Mouse (Mus musculus): ENCODE results near the gene Gm20388. TPM values are rescaled to one million over a fixed set of nuclear protein-coding genes. Genes with fewer than 3 reads are reported as not detected.
"Not testable (repeated sequence)": the region's sequence is repeated elsewhere in the genome, so short reads cannot be mapped to it uniquely, and the experiment has no call there.

The Gm20388 gene
- polyA plus RNA-seq, 1 experiment from 2014 or later, result 5.5 TPM

GRCm38 (mm10) chr8:124171557-124172528, 4261.2 kb downstream of the Gm20388 start:
- no peak overlapping the region for H3K9ac ChIP-seq
- H3K4me2 ChIP-seq, result no peak overlapping the region
- H3K4me3 ChIP-seq, result no peak overlapping the region
- WGBS, result 51% methylated on average over 17 of the region's 17 CpGs
- H3K9me3 ChIP-seq, result no peaks in the 10 kb centered on the region
- H3K36me3 ChIP-seq, result no peaks in the 10 kb centered on the region
- ATAC-seq (ENCODE audit: borderline replicate concordance, extremely low read depth, low FRiP score, low TSS enrichment), result no peak
- H3K4me1 ChIP-seq, result peaks cover 13% of the 10 kb centered on the region
- H3K27me3 ChIP-seq, result 0 out of 2 replicates have a peak, but pooled peaks cover 11% of the 10 kb centered on the region
- no peak overlapping the region for H3K27ac ChIP-seq

GRCm38 (mm10) chr8:124173688-124174087, 4263.0 kb downstream of the Gm20388 start:
- no peak overlapping the region for H3K27ac ChIP-seq
- ATAC-seq (ENCODE audit: borderline replicate concordance, extremely low read depth, low FRiP score, low TSS enrichment), result no peak
- H3K4me2 ChIP-seq, result no peak overlapping the region
- 67% methylated on average over 4 of the region's 4 CpGs for WGBS
- H3K9me3 ChIP-seq, result no peaks in the 10 kb centered on the region
- peaks cover 13% of the 10 kb centered on the region for H3K4me1 ChIP-seq
- no peak overlapping the region for H3K4me3 ChIP-seq
- H3K36me3 ChIP-seq, result no peaks in the 10 kb centered on the region
- H3K9ac ChIP-seq, result no peak overlapping the region
- H3K27me3 ChIP-seq, result 0 out of 2 replicates have a peak, but pooled peaks cover 11% of the 10 kb centered on the region

GRCm38 (mm10) chr8:124176133-124176532, 4265.5 kb downstream of the Gm20388 start:
- WGBS, result 89% methylated on average over 6 of the region's 6 CpGs
- Histone ChIP-seq H3K9ac (no peak overlapping the region), H3K27me3 (peaks cover 9% of the 10 kb centered on the region; the same call in 1 of the 2 replicates), H3K4me2 (no peak overlapping the region), H3K27ac (no peak overlapping the region), H3K4me1 (peaks cover 16% of the 10 kb centered on the region), H3K36me3 (no peaks in the 10 kb centered on the region), H3K4me3 (no peak overlapping the region), H3K9me3 (no peaks in the 10 kb centered on the region)
- ATAC-seq (ENCODE audit: borderline replicate concordance, extremely low read depth, low FRiP score, low TSS enrichment), result no peak

- H3K9me3 ChIP-seq; H3K9ac ChIP-seq; ATAC-seq (ENCODE audit: borderline replicate concordance, extremely low read depth, low FRiP score, low TSS enrichment); H3K27ac ChIP-seq; H3K4me2 ChIP-seq; H3K27me3 ChIP-seq; H3K4me3 ChIP-seq; H3K36me3 ChIP-seq: not testable (repeated sequence)
- H3K4me1 ChIP-seq, result peaks cover 17% of the 10 kb centered on the region
- WGBS, result 84% methylated on average over 1 of the region's 1 CpGs
Measured at GRCm38 (mm10) chr8:124177092-124177491, 4266.5 kb downstream of the Gm20388 start.

- no peak overlapping the region for H3K4me2 ChIP-seq
- H3K9ac ChIP-seq, result no peak overlapping the region
- H3K27me3 ChIP-seq, result peaks cover 6% of the 10 kb centered on the region; the same call in 1 of the 2 replicates
- no peaks in the 10 kb centered on the region for H3K36me3 ChIP-seq
- peaks cover 36% of the 10 kb centered on the region for H3K4me1 ChIP-seq
- no peak overlapping the region for H3K4me3 ChIP-seq
- H3K9me3 ChIP-seq, result no peaks in the 10 kb centered on the region
- peak overlapping the region; percentile 73; the same call in 1 of the 2 replicates for H3K27ac ChIP-seq
- 42% methylated on average over 5 of the region's 5 CpGs for WGBS
- no peak for ATAC-seq (ENCODE audit: borderline replicate concordance, extremely low read depth, low FRiP score, low TSS enrichment)
Measured at GRCm38 (mm10) chr8:124180681-124181445, 4270.2 kb downstream of the Gm20388 start.

- ATAC-seq (ENCODE audit: borderline replicate concordance, extremely low read depth, low FRiP score, low TSS enrichment), result no peak; the same call in 1 of the 2 replicates
- 29% methylated on average over 5 of the region's 5 CpGs for WGBS
- no peaks in the 10 kb centered on the region for H3K9me3 ChIP-seq
- H3K36me3 ChIP-seq, result no peaks in the 10 kb centered on the region
- no peak overlapping the region for H3K4me2 ChIP-seq
- peaks cover 36% of the 10 kb centered on the region for H3K4me1 ChIP-seq
- H3K4me3 ChIP-seq, result no peak overlapping the region
- H3K27ac ChIP-seq, result peak overlapping the region; percentile 73
- peaks cover 12% of the 10 kb centered on the region; the same call in 1 of the 2 replicates for H3K27me3 ChIP-seq
- H3K9ac ChIP-seq, result no peak overlapping the region
Measured at GRCm38 (mm10) chr8:124181751-124182150, 4271.1 kb downstream of the Gm20388 start.

GRCm38 (mm10) chr8:124182224-124182623, 4271.6 kb downstream of the Gm20388 start:
- H3K4me3 ChIP-seq, result no peak overlapping the region
- WGBS, result 7% methylated on average over 12 of the region's 13 CpGs
- peak overlapping the region; percentile 1; the same call in 1 of the 2 replicates for H3K4me2 ChIP-seq
- H3K27me3 ChIP-seq, result peaks cover 12% of the 10 kb centered on the region; the same call in 1 of the 2 replicates
- H3K36me3 ChIP-seq, result no peaks in the 10 kb centered on the region
- H3K27ac ChIP-seq, result peak overlapping the region; percentile 73
- H3K4me1 ChIP-seq, result peaks cover 36% of the 10 kb centered on the region
- no peaks in the 10 kb centered on the region for H3K9me3 ChIP-seq
- no peak overlapping the region for H3K9ac ChIP-seq
- ATAC-seq (ENCODE audit: borderline replicate concordance, extremely low read depth, low FRiP score, low TSS enrichment), result peak; percentile 96

GRCm38 (mm10) chr8:124184078-124184477, 4273.4 kb downstream of the Gm20388 start:
- H3K27me3 ChIP-seq, result peaks cover 11% of the 10 kb centered on the region; the same call in 1 of the 2 replicates
- 76% methylated on average over 3 of the region's 3 CpGs for WGBS

GRCm38 (mm10) chr8:124184507-124184906, 4273.9 kb downstream of the Gm20388 start:
- Histone ChIP-seq H3K9ac (no peak overlapping the region), H3K36me3 (no peaks in the 10 kb centered on the region), H3K27me3 (peaks cover 9% of the 10 kb centered on the region; the same call in 1 of the 2 replicates), H3K4me1 (peaks cover 36% of the 10 kb centered on the region), H3K4me3 (no peak overlapping the region), H3K27ac (peak overlapping the region; percentile 33; the same call in 1 of the 2 replicates), H3K9me3 (no peaks in the 10 kb centered on the region), H3K4me2 (no peak overlapping the region)
- WGBS, result 59% methylated on average over 2 of the region's 2 CpGs
- ATAC-seq (ENCODE audit: borderline replicate concordance, extremely low read depth, low FRiP score, low TSS enrichment), result no peak

More at GRCm38 (mm10) chr8:124184078-124184477, 4273.4 kb downstream of the Gm20388 start:
- no peaks in the 10 kb centered on the region for H3K36me3 ChIP-seq
- no peak overlapping the region for H3K9ac ChIP-seq
- ATAC-seq (ENCODE audit: borderline replicate concordance, extremely low read depth, low FRiP score, low TSS enrichment), result no peak
- peak overlapping the region; percentile 33; the same call in 1 of the 2 replicates for H3K27ac ChIP-seq
- no peak overlapping the region for H3K4me2 ChIP-seq
- peaks cover 36% of the 10 kb centered on the region for H3K4me1 ChIP-seq
- no peak overlapping the region for H3K4me3 ChIP-seq
- H3K9me3 ChIP-seq, result no peaks in the 10 kb centered on the region

- Histone ChIP-seq H3K4me2 (no peak overlapping the region), H3K4me1 (peaks cover 36% of the 10 kb centered on the region), H3K9me3 (no peaks in the 10 kb centered on the region), H3K9ac (no peak overlapping the region), H3K27ac (no peak overlapping the region), H3K36me3 (no peaks in the 10 kb centered on the region), H3K27me3 (peaks cover 9% of the 10 kb centered on the region; the same call in 1 of the 2 replicates), H3K4me3 (no peak overlapping the region)
- WGBS, result 79% methylated on average over 6 of the region's 6 CpGs
- ATAC-seq (ENCODE audit: borderline replicate concordance, extremely low read depth, low FRiP score, low TSS enrichment), result no peak
Measured at GRCm38 (mm10) chr8:124185081-124185480, 4274.4 kb downstream of the Gm20388 start.

- Histone ChIP-seq H3K9me3 (no peaks in the 10 kb centered on the region), H3K36me3 (no peaks in the 10 kb centered on the region), H3K4me1 (no peaks in the 10 kb centered on the region), H3K4me2 (no peak overlapping the region), H3K27ac (no peak overlapping the region), H3K4me3 (no peak overlapping the region), H3K27me3 (peaks cover 13% of the 10 kb centered on the region; the same call in 1 of the 2 replicates), H3K9ac (no peak overlapping the region)
- ATAC-seq (ENCODE audit: borderline replicate concordance, extremely low read depth, low FRiP score, low TSS enrichment), result no peak
- 66% methylated on average over 7 of the region's 7 CpGs for WGBS
Measured at GRCm38 (mm10) chr8:124190388-124190787, 4279.7 kb downstream of the Gm20388 start.

All from lung, embryonic 15.5 days (tissue).